Mouse (Mus musculus) heart, adult 8-10 months (tissue): ENCODE data around the gene Aqp6. TPM values are rescaled to one million over a fixed set of nuclear protein-coding genes. Genes with fewer than 3 reads are reported as not detected.
A peak's percentile ranks its signal among the peaks of the same experiment; 100 is the strongest.

Experiments
- DNase-seq: peaks from one replicate; pipeline ENCODE4 v3.0.0; 2022; ENCODE audit warnings: low spot score
- total RNA-seq, 4 experiments: library from RNA; stranded (reverse); gene quantifications; 2 replicates each; pipeline ENCODE4 v1.2.4; 2022

Aqp6 gene
- total RNA-seq, 4 experiments from 2014 or later = 0.17 to 0.41 TPM; not detected in 2

GRCm38 (mm10) chr15:99597596-99597995 lies 3.6 kb upstream of the Aqp6 start:
- no peak for DNase-seq

GRCm38 (mm10) chr15:99599245-99600070 lies 1.7 kb upstream of the Aqp6 start:
- DNase-seq = no peak

- no peak for DNase-seq
These were observed 572 bp downstream of the Aqp6 start for GRCm38 (mm10) chr15:99601823-99602120.

GRCm38 (mm10) chr15:99602206-99602820 lies 1.1 kb downstream of the Aqp6 start:
- DNase-seq = no peak

GRCm38 (mm10) chr15:99603216-99603615 lies 2.0 kb downstream of the Aqp6 start:
- no peak for DNase-seq

- no peak for DNase-seq
These were observed 4.4 kb downstream of the Aqp6 start for GRCm38 (mm10) chr15:99605595-99605994.

- DNase-seq = no peak
These were observed 5.3 kb downstream of the Aqp6 start for GRCm38 (mm10) chr15:99606515-99606914.

- DNase-seq = no peak
These were observed 6.4 kb downstream of the Aqp6 start for GRCm38 (mm10) chr15:99607388-99608113.

GRCm38 (mm10) chr15:99608382-99609125 lies 7.4 kb downstream of the Aqp6 start:
- no peak for DNase-seq

GRCm38 (mm10) chr15:99611563-99611962 lies 10.4 kb downstream of the Aqp6 start:
- DNase-seq = no peak

- no peak for DNase-seq
These were observed 13.1 kb downstream of the Aqp6 start for GRCm38 (mm10) chr15:99614273-99614672.

- DNase-seq = peak; percentile 9
These were observed 13.6 kb downstream of the Aqp6 start for GRCm38 (mm10) chr15:99614753-99615152.

GRCm38 (mm10) chr15:99615246-99615645 lies 14.0 kb downstream of the Aqp6 start:
- DNase-seq = no peak

GRCm38 (mm10) chr15:99618595-99618994 lies 17.4 kb downstream of the Aqp6 start:
- no peak for DNase-seq

GRCm38 (mm10) chr15:99619821-99620220 lies 18.6 kb downstream of the Aqp6 start:
- DNase-seq = no peak

- no peak for DNase-seq
These were observed 20.9 kb downstream of the Aqp6 start for GRCm38 (mm10) chr15:99622063-99622462.

- DNase-seq = no peak
These were observed 30.4 kb downstream of the Aqp6 start for GRCm38 (mm10) chr15:99631618-99632017.

GRCm38 (mm10) chr15:99634702-99635101 lies 33.5 kb downstream of the Aqp6 start:
- no peak for DNase-seq

- DNase-seq = no peak
These were observed 36.4 kb downstream of the Aqp6 start for GRCm38 (mm10) chr15:99637405-99638123.

- DNase-seq = no peak
These were observed 36.9 kb downstream of the Aqp6 start for GRCm38 (mm10) chr15:99638124-99638485.

GRCm38 (mm10) chr15:99642622-99643021 lies 41.4 kb downstream of the Aqp6 start:
- no peak for DNase-seq
